Mouse (Mus musculus) E14TG2a.4 (cell line): ENCODE measurements at regions not wholly inside any gene's neighbourhood (a gene's known extent, or its start where the extent isn't known, plus 50 kb on each side); places are given as distances from the start of the nearest gene placed in this dataset.

Source experiments
- CTCF ChIP-seq: conservative IDR thresholded peaks from 2 replicates; pipeline ENCODE4 v1.5.1; 2014; ENCODE audit warnings: low read length
- NANOG ChIP-seq: IDR thresholded peaks from 2 replicates; pipeline ENCODE4 v1.6.1; 2014; ENCODE audit warnings: borderline replicate concordance, low read length, mixed read lengths
- POU5F1 ChIP-seq: IDR thresholded peaks from 2 replicates; pipeline ENCODE4 v1.6.1; 2014; ENCODE audit warnings: low read length, borderline replicate concordance

GRCm38 (mm10) chr11:79762654-79763053 is 171.6 kb downstream of the Rab11fip4 start:
- TF ChIP-seq CTCF (no peak), POU5F1 (no peak), NANOG (no peak)
